Mouse (Mus musculus): ENCODE data around the gene Abcc2. TPM values are rescaled to one million over a fixed set of nuclear protein-coding genes. Genes with fewer than 3 reads are reported as not detected.

Abcc2 gene
- 1.8 and 17.0 TPM in 2 replicates for total RNA-seq (2021)
- long read RNA-seq, experiment 1, result 0 reads
- long read RNA-seq, experiment 2, full-length matches to known transcripts, result 2 of 9 reads
- long read RNA-seq, experiment 2, partial matches to known transcripts, result 2 of 9 reads
- long read RNA-seq, experiment 2, other reads (novel, unspliced or antisense), result 5 of 9 reads

DNA sequence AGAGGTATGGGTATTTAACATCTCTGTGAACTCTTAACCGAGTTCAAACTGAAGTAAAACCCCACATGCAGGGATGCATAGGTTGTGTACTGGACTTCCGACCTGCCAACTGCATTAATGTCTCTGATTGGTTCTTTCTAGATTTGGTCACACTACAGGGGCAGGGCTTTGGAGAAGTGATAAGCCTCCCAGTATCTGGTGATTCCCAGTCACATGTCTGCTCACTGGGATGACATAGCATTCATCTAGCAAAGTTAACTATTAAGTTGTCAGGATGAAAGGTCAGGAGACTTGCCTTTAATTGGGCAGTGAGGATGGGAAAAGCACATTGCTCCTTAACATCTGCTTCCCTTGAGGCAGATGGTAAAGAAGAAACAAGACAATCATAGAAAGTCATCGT is at the start of gene Abcc2:
Gene Abcc2, plus strand, starts transcription at position 213 of the 400 bp plus-strand sequence.
- DNase-seq, result no peak

DNA sequence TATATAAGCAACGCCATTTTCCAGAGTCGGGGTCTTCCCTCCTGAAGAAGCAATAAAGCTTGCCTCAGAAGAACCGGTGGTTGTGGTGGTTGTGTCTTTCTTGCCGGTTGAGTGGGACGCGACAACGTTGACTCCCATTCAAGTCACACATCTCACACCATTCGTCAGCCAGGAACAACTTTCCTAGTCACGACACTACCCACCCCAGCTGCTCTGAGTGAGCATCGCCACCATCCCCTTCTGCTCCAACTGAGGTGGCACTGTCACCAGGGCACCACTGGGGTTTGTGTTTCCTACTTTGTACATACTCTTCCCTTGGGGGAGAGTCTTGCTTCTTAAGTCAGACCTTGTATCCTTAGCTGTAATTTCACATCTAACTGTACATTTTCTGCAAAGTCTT is 43.6 kb upstream of the Abcc2 start:
- no peak for DNase-seq

DNA sequence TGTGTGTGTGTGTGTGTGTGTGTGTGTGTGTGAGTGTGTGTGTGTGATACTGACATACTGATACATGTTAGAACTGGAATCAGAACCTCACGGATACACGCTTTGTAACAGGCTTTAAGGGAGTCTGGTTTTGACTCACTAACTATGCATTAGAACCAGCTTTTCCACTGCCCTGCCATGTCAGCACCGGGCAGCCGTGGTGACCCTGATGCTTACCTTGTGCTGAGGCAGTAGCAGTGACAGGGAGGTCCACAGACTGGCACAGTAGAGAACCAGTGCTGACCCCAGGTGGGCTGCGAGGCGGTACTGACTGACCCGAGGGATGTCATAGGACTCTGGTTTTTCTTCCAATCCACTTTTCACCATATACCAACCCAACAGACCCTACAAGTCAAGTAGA is 38.6 kb upstream of the Abcc2 start:
- no peak for DNase-seq

DNA sequence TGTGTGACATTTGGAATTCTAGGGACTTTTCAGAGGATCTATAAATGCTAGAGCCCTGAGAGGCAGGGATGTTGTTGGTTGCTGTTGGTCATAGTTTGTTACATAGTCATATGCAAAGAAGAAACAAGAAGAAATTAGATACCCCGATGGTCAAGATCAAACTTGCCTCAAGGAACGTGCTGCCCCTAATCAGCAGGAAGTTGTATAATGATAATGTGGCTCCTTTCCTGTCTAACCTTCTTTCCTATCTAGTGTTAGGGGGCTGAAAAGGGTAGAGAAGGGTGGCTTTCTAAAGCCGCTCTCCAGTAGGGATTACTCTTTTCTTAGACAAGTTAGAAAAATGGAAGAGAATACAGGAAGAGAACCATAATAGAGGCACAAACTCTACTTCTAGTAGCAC is 36.3 kb upstream of the Abcc2 start:
- DNase-seq, result no peak

DNA sequence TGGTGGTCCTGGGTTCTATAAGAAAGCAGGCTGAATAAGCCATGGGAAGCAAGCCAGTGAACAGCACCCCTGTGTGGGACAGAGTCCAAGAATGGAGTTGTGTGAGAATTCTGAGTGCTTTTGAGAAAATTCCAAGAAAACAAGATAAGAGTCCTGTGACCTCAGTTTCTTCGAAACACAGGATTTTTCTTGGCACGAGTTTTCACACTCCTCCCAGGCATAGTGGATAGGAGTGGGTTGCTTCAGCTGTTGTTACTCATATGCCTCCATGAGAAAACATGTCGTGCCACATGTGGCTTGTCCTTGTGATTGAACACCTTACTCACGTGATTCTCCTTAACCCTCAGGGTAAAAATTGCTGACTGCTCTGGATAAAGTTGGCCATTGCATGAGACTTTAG is 34.1 kb upstream of the Abcc2 start:
- DNase-seq, result no peak

DNA sequence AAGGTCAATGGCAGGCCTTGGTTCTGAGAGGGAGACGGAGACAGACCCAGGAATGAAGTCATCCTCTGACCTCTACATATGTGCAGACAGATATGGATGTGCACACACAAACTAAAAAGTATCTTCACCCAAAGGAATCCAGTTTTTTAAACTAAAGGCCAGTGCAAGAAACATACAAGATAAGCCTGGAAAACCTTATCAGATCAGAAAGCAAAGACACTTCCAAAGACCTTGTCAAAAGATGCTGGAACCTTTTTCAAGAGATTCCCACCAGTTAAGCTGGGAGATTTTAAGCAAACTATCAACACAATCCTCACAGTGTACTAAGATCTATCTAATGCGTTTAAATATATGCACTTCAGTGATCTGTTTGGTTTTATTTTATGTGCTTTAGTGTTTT is 32.0 kb upstream of the Abcc2 start:
- no peak for DNase-seq

DNA sequence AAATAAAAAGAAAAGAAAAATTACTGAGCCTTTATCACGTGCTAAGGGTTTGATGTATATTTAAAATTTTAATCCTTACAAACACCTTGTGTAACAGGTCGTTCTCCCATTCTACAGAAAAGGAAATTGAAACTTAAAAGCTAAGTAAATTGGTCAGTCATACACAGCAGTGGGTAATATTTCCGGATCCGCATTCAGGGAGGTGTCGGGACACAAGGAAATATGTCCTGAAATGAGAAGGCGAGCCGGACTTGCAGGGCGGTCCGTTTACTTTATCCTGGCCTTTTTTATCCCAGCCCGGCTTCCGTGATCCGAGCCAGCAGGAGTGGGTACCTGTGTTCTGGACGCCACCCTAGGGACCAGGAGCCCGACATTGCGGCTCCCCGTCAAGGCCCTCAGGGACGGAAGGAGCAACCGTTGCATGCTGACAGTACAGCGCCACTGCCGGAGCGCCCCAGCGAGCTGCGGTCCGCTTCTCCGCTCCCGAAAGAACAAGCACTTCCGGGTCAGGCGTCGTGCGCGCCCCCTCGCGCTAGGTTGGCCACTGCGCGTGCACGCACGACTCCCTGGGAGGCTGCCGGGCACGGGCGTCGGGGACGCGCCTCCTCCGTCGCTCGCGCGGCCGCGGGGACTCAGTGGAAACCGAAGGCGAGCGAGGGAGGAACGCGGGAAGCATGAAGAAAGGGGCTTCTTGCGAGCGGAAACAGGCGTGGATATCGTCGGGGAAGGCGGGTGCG is 29.3 kb upstream of the Abcc2 start, which contains the start of the genes Cutc and Cox15:
Gene Cutc, plus strand, starts transcription at position 508 of the 737 bp plus-strand sequence.
Gene Cox15, minus strand, starts transcription at position 512 of the 737 bp plus-strand sequence.
- DNase-seq, result peak; percentile 99

DNA sequence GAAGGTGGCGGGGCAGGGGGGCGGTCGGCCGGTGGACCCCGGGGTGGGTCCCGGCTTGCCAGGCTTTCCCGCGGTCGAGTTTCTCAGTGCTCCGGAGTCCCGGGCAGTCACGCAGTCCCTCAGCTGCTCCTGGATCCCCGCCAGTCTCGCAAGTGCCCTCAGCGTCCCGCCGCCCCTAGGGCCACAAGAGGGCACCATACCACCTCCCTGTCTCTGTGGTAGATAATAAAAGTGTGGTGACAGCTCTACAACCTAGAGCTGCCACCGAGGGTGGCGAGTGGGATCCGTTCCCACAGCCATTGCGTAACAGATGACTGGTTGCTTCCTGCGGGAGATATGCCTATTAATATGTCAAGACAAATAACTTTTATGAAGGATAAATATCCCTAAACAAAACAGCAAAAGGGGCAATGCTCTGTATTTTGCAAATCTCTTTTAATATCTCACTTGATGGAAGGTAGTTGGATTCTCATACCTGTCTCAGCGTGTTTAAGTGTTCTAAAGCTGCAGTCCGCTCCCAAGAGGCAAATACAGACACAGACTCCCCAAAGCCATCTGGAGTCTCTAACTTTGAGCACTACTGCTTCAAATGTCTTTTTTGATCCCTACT is 28.7 kb upstream of the Abcc2 start:
- DNase-seq, result peak; percentile 96

DNA sequence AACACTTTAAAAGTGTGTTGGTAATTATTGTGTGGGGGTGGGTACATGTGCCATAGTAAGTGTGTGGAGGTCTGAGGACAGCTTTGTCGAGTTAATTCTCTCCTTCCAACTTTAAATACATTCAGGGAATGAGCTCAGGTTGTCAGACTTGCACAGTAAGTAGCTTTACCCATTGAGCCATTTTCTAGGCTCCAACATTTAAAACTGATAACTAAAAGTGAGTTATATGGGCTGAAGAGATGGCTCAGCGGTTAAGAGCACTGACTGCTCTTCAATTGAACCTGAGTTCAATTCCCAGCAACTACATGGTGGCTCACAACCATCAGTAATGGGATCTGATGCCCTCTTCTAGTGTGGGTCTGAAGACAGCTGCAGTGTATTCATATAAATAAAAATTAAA is 27.8 kb upstream of the Abcc2 start:
- no peak for DNase-seq

DNA sequence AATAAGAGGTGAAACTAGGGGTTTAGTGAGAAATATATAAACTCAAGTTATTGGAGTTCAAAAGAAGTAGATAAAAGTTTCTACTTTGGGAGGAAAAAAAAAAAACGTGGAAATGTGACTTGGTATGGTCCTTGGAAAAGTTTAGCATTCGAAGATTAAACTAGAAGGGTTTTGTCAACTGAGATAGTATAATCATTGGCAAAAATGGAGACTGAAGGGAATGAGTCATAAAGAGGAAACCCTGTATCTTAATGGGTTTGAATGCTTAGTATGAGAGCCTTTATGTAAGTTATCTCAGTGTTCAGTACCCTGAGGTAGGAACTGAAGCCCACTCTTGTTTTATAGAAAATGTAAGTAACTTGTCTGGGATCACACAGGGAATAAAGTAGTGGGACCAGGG is 27.1 kb upstream of the Abcc2 start:
- no peak for DNase-seq

DNA sequence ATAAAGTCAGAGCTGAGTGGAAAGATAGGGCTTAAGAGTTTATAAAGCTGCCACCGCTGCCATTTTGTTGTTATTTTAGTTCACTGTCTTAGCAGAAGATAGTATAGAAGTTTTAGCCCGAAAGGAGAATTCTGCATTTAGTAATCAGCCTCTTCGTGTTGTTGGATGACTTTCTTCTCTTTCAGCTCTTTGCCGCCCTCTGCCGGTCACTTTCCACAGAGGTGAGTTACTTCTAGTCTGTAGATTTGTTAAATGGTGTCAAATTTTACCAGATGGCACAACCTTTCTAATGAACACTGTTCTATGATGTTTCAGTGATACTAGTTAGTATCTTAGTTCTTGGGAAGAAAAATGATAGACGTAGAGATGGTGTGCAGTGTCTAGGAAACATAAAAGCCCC is 21.5 kb upstream of the Abcc2 start:
- DNase-seq, result peak; percentile 84

DNA sequence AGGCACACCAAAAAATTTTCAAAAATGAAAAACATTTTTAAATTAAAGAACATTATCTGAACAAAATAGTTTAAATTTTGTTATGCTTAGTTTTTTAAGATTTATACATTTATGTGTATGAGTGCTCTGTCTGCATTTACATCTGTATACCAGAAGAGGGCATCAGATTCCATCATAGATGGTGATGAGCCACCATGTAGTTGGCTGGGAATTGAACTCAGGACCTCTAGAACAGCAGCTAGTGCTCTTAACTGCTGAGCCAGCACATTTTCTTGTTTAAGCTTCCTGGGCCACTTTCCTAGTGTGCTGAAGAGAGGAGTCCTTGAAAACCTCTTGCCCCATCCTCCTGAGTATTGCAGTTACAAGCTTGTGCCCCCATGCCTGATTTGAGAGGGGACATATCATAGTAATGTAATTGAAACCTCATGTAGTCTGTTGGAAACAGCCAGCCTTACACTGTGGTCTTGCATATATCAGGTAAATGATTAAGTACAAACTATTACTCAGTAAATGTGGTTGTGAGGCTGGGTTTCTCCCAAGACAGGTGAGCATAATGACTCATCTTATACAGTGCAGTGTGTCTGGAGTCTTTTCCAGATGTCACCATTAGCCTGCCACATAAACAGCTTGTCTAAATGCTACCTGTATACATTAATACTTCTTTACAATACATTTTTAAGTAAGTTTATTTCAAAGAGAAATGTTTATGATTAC is 20.3 kb upstream of the Abcc2 start:
- DNase-seq, result no peak

DNA sequence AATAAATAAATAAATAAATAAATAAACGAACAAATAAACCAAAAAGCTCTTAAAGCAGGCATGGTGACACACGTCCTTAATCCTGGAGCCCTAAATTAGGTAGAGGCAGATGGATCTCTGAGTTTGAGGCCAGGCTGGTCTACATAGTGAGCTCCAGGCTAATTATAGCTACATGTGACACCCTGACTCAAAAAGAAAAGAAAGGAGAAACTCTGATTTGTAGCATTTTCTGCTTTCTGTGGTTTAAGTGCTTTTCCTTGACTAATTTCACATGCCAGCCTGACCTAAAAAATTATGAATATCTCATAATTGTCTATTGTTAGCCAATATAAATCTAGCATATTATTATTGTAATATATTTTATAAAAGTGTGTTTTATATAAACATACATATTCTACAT is 19.6 kb upstream of the Abcc2 start:
- DNase-seq, result no peak

DNA sequence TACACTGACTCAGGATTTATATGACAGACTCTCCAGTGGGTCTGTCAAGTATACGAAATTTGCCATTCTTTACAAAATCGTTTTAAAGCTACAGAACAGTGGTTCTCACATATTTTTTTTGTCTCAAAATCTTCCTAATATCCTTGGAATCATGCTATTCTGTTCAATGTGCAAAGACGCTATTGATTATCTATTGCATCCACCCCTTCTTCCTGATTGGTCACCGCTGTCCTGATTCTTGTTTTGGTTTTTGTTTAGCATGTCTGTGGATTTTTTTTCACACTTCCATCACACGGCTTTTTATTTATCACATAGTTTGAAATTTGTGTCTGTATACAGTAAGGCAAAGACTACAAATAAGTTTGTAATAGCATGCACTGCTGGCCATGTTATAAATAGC is 15.5 kb upstream of the Abcc2 start:
- no peak for DNase-seq

DNA sequence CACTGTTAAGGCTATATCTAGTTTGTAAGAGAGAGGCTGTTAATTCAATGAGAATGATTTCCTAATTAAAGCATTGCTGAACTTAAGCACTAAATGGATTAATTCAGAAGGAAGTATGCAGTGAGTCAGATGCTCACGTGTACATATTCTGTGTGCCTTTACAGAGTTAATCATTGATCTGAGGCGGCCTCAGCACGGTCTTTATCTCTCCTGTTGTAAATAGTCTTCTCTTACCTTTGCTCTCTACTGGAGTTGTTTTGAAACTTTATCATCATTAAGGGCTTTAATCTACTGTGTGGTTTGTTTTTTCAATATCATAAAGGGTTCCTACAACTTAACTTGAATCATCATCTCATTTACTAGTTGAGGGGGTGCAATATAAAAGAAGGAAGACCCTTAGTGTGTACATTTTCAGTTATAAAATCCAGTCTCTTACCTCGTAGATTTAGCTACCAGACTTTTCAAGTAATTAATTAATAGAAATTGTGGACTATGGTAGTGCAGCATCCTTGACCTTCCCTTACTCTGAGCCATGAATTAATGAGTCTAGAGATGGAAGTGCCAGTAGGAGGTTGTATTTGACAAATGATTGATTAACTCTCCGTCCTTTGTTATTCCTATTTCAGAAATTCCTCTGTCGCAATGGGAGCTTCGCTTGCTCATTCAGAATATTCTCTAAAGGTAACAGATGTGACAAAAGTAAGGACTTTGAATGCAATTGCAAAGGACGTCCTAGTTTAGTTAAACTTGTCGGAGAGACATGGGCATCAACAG is 14.3 kb upstream of the Abcc2 start:
- no peak for DNase-seq

DNA sequence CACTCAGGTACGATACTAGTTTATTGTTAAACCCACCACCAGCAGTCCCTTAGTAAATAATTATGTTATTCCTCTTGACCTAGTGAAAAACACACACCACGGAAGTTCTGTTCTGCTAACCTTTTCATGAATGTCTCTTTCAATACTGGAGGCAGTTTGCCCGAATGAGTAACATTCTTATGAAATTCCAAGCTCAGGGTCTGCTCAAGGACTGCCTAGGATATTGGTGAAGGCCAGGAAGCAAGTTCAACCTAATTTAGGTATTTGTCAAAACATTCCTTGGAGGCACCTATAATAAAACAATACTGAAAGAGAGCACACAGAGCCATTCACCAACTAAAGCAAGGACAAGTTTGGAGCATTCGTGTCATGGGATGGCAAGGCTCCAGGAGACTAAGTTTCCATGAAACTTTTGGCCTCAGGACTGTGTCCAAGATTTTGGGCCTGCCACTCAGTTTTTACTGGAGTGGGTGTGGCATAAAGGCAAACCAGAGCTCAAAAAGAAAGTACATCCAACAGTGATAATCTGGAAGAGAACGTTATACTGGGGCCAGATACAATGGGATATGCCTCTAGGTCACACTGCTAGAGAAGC is 12.5 kb upstream of the Abcc2 start:
- DNase-seq, result peak; percentile 75

DNA sequence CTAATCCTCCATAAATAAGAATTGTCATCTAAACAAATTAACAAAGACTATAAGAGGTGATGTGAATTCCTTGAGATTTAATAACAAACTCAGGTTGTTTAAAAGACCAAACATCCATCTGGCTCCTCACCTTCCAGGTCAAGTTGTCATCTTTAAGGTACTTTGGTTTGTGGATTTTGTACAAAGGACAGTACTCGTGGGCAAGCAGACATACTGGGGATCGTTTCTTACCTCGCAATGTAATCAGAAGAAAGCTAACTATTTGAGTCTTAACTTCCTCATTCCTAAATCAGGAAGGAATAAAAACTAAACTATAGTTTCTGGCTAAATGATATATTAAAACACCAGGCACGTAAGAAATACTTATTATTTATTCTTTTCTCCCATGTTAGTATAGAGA is 11.4 kb upstream of the Abcc2 start:
- DNase-seq, result no peak

DNA sequence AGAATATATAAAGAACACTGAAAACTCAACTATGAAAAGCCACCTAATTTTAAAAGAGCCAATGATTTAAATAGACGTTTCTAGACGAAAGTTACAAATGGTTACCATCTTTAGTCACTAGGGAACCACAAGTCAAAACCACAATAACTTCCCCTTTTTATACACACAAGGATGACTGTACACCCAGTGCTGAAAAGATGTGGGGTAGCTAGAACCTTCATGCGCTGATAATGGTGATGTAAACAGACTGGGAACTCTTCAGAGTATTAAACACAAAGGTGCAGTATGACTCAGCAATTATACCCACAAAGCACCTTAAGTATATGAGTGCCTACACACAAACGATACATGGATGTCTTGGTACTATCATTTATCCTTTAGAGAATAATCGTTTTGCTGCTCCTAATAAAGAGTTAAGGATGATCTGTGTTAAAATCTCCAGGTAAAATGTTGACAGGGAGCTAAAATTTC is 10.5 kb upstream of the Abcc2 start:
- DNase-seq, result no peak

DNA sequence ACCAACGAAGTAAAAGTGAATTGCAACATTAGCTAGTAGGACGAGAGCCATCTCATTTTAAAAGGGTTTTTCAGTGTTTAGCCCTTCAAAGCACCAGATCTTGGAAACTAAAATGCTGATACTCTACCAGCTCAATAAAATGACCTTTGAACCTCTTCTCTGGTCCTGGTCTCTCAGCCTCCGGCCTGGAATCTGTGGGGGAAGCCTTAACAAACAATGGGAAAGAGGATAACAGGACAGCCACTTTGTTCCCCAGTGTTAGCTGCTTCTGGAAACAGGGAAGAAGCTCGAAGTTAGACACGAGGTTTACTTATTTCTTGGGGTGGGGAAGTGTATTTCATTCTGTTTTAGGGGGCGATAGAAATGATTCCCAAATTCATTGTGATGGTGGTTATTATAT is 9.7 kb upstream of the Abcc2 start:
- DNase-seq, result no peak

DNA sequence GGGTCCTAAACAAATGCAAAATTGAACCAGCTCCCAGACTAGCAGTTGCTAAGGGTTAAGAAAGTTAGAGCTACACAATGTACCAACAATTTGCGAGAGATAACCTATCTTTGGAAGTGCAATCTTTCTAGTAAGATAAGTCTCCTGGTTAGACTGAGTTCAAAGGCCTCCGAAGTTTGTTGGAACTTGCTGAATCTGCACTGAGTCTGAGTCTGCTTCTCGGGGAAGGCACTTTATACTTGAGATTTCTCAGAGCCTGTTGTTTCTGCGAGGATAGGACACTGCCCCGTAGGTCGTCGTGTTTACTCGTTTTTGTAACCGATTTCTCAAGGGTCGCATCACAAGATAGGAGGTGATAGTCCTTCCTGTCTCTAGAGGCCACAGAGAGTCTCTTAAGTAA is 6.6 kb upstream of the Abcc2 start:
- no peak for DNase-seq

DNA sequence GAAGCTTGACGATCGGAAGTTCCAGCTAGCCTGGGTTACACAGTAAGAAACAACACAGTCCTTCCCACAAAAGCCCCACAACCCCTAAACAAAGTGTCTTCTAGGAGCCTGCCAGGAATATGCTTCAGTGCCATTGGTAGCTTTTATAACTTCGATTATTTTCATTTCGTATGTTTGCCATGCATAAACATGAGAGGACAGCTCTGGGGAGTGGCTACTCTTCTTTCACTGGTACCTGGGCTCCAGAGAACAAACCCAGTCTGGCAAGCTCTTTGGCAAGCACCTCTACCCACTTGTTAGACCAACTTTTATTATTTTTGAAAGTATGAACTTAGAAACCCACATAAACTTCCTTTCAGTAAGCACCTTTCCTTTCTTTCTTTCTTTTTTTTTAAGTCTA is 5.4 kb upstream of the Abcc2 start:
- no peak for DNase-seq

DNA sequence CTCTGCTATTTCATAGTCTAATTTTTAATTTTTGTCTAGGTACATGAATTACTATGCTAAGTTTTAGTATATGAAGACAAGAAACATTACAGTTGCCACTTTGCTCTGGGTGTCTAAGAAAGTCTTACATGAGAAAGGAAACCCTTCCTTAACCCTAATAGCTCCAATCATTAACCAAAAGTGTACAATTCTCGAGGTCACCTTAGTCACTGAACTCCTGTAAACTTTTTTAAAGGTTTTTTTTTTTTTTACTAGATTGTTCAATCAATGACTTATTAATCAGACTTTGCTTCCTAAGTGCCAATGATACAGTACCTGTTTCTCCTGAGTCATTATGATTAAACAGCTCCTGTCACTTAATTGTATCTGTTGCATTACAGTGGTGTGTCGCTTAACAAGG is 4.7 kb upstream of the Abcc2 start:
- DNase-seq, result no peak
